Mouse (Mus musculus) myocyte (in vitro differentiated cells): ENCODE results near the gene Pcmtd2. TPM values are rescaled to one million over a fixed set of nuclear protein-coding genes. Genes with fewer than 3 reads are reported as not detected.
"Not testable (repeated sequence)": the region's sequence is repeated elsewhere in the genome, so short reads cannot be mapped to it uniquely, and the experiment has no call there.

Experiments
- H3K27me3 ChIP-seq: one replicate; pipeline ENCODE4 v1.6.1; 2011; ENCODE audit not compliant: control insufficient read depth, insufficient read depth, insufficient read length
- H3K36me3 ChIP-seq: one replicate; pipeline ENCODE4 v1.6.1; 2011; ENCODE audit not compliant: control insufficient read depth, insufficient read depth
- H3K4me2 ChIP-seq: one replicate; pipeline ENCODE4 v1.6.1; 2011; ENCODE audit warnings: low read depth, control low read depth
- H3K4me3 ChIP-seq: one replicate; pipeline ENCODE4 v1.5.1; 2011; ENCODE audit warnings: mild to moderate bottlenecking, control low read depth, moderate library complexity
- H3K79me2 ChIP-seq: one replicate; pipeline ENCODE4 v1.6.1; 2011; ENCODE audit not compliant: control insufficient read depth, insufficient read depth
- H3ac ChIP-seq: one replicate; pipeline ENCODE4 v1.6.1; 2011; ENCODE audit not compliant: control insufficient read depth, insufficient read length
- CEBPB ChIP-seq: IDR thresholded peaks from 2 replicates; pipeline ENCODE4 v1.6.1; 2011; ENCODE audit warnings: mild to moderate bottlenecking, moderate library complexity; ENCODE audit not compliant: poor library complexity, insufficient read depth, severe bottlenecking
- E2F4 ChIP-seq: IDR thresholded peaks from one replicate; pipeline ENCODE4 v1.6.1; 2011; ENCODE audit warnings: mild to moderate bottlenecking, control low read depth, moderate library complexity; ENCODE audit not compliant: insufficient read depth
- MAX ChIP-seq: IDR thresholded peaks from one replicate; pipeline ENCODE4 v1.6.1; 2011; ENCODE audit warnings: low read depth, mild to moderate bottlenecking, control low read depth
- MYOD1 ChIP-seq, 3 experiments: IDR thresholded peaks; one replicate each; pipeline ENCODE4 v1.6.1; 2011; ENCODE audit warnings: control low read depth in 2 of 3, low read depth in 2 of 3, mild to moderate bottlenecking in 2 of 3, moderate library complexity in 1 of 3; ENCODE audit not compliant: insufficient read length in 2 of 3, control insufficient read depth in 1 of 3
- MYOG ChIP-seq, 3 experiments: IDR thresholded peaks; one replicate each; pipeline ENCODE4 v1.6.1; 2011; ENCODE audit warnings: control low read depth in 2 of 3, low read depth in 2 of 3, mild to moderate bottlenecking in 2 of 3; ENCODE audit not compliant: insufficient read length in 2 of 3, control insufficient read depth in 1 of 3, insufficient read depth in 1 of 3
- POLR2A ChIP-seq: IDR thresholded peaks from one replicate; pipeline ENCODE4 v1.6.1; 2011; ENCODE audit warnings: low read depth, mild to moderate bottlenecking, control low read depth, moderate library complexity; ENCODE audit not compliant: insufficient read length
- POLR2AphosphoS2 ChIP-seq: IDR thresholded peaks from one replicate; pipeline ENCODE4 v1.6.1; 2011; ENCODE audit warnings: low read depth, control low read depth; ENCODE audit not compliant: insufficient read length
- REST ChIP-seq: IDR thresholded peaks from one replicate; pipeline ENCODE4 v1.6.1; 2011; ENCODE audit warnings: mild to moderate bottlenecking, control low read depth, moderate library complexity; ENCODE audit not compliant: insufficient read depth, insufficient read length
- SRF ChIP-seq: IDR thresholded peaks from one replicate; pipeline ENCODE4 v1.6.1; 2011; ENCODE audit warnings: low read depth; ENCODE audit not compliant: control insufficient read depth, insufficient read length
- TCF12 ChIP-seq: IDR thresholded peaks from one replicate; pipeline ENCODE4 v1.6.1; 2011; ENCODE audit warnings: mild to moderate bottlenecking, control low read depth; ENCODE audit not compliant: poor library complexity, insufficient read depth, severe bottlenecking
- TCF3 ChIP-seq: IDR thresholded peaks from one replicate; pipeline ENCODE4 v1.6.1; 2011; ENCODE audit warnings: low read depth, control low read depth; ENCODE audit not compliant: insufficient read length
- USF1 ChIP-seq: IDR thresholded peaks from one replicate; pipeline ENCODE4 v1.6.1; 2011; ENCODE audit warnings: low read depth, mild to moderate bottlenecking, control low read depth, moderate library complexity
- polyA plus RNA-seq: library from polyadenylated mRNA; unstranded; fragments of >200 nt; fragmentation: generic; extraction: Trizol; gene quantifications from one replicate; pipeline ENCODE4 v1.2.1, GENCODE M21; 2012; ENCODE audit warnings: missing spikeins

Pcmtd2 gene
- 8.5 TPM for polyA plus RNA-seq

- Histone ChIP-seq H3K4me3 (peak within 1 kb of the TSS; percentile 77), H3K79me2 (no peaks in the 10 kb centered on the region), H3K27me3 (no peaks in the 10 kb centered on the region), H3K4me2 (peak within 1 kb of the TSS; percentile 90), H3ac (peak within 1 kb of the TSS; percentile 39), H3K36me3 (no peaks in the 10 kb centered on the region)
- TF ChIP-seq E2F4 (no peak), SRF (peak; percentile 30), TCF12 (no peak), MYOD1 (IDR thresholded peaks at IDR 0.05; ENCODE audit: control insufficient read depth in 1 of 3, insufficient read length in 2 of 3, low read depth in 2 of 3) (no peak), CEBPB (no peak), POLR2A (peak; percentile 87), USF1 (no peak), POLR2AphosphoS2 (peak; percentile 84)
These were observed at the start of gene Pcmtd2 for GRCm38 (mm10) chr2:181837372-181838292. Gene Pcmtd2, plus strand, starts transcription at chr2:181837854.

GRCm38 (mm10) chr2:181789396-181789795, 48.3 kb upstream of the Pcmtd2 start:
- TF ChIP-seq TCF3: no peak
- TF ChIP-seq POLR2A: no peak
- no peak for TF ChIP-seq CEBPB
- no peak for TF ChIP-seq REST
- TF ChIP-seq TCF12: no peak
- Histone ChIP-seq H3K4me3 (no peak overlapping the region), H3K36me3 (no peaks in the 10 kb centered on the region), H3K27me3 (no peaks in the 10 kb centered on the region), H3K79me2 (no peaks in the 10 kb centered on the region), H3K4me2 (no peak overlapping the region), H3ac (no peak overlapping the region)

- H3K36me3 ChIP-seq, H3K27me3 ChIP-seq, H3K4me3 ChIP-seq: not testable (repeated sequence)
These were observed 44.5 kb upstream of the Pcmtd2 start for GRCm38 (mm10) chr2:181793186-181793585.

GRCm38 (mm10) chr2:181795641-181796130, 42.0 kb upstream of the Pcmtd2 start:
- Histone ChIP-seq H3K79me2 (no peaks in the 10 kb centered on the region), H3ac (no peak overlapping the region), H3K36me3 (no peaks in the 10 kb centered on the region), H3K4me2 (no peak overlapping the region), H3K4me3 (no peak overlapping the region), H3K27me3 (no peaks in the 10 kb centered on the region)
- TF ChIP-seq POLR2A (no peak), POLR2AphosphoS2 (no peak), MYOD1 (IDR thresholded peaks at IDR 0.05; ENCODE audit: control insufficient read depth in 1 of 3, insufficient read length in 2 of 3, low read depth in 2 of 3) (no peak), REST (no peak), E2F4 (no peak)

More at GRCm38 (mm10) chr2:181793186-181793585, 44.5 kb upstream of the Pcmtd2 start:
- H3K79me2 ChIP-seq, H3K4me2 ChIP-seq, H3ac ChIP-seq: not testable (repeated sequence)

GRCm38 (mm10) chr2:181797672-181798071, 40.0 kb upstream of the Pcmtd2 start:
- H3K79me2 ChIP-seq: no peaks in the 10 kb centered on the region
- no peak overlapping the region for H3K4me3 ChIP-seq
- TF ChIP-seq SRF (no peak), POLR2A (no peak), TCF12 (no peak), E2F4 (no peak), MYOD1 (IDR thresholded peaks at IDR 0.05; ENCODE audit: control insufficient read depth in 1 of 3, insufficient read length in 2 of 3, low read depth in 2 of 3) (no peak), MAX (no peak), CEBPB (no peak), MYOG (IDR thresholded peaks at IDR 0.05; ENCODE audit: control insufficient read depth in 1 of 3, insufficient read depth in 1 of 3, insufficient read length in 2 of 3, low read depth in 2 of 3) (no peak), REST (no peak), TCF3 (no peak), USF1 (no peak)
- H3K27me3 ChIP-seq: no peaks in the 10 kb centered on the region
- no peaks in the 10 kb centered on the region for H3K36me3 ChIP-seq
- no peak overlapping the region for H3ac ChIP-seq
- H3K4me2 ChIP-seq: no peak overlapping the region
